Mouse (Mus musculus) mammary gland, adult 2 months (tissue): Measurements from ENCODE around the gene Medag. TPM values are rescaled to one million over a fixed set of nuclear protein-coding genes. Genes with fewer than 3 reads are reported as not detected.

Experiments used
- polyA plus RNA-seq: library from polyadenylated mRNA; depleted of rRNA; stranded (reverse); fragments of >200 nt; gene quantifications from 2 replicates; pipeline ENCODE4 v1.2.3, GENCODE M21; 2012; ENCODE audit warnings: low replicate concordance; rRNA removed

The Medag gene
- polyA plus RNA-seq, result 20.3 and 24.1 TPM in 2 replicates

GRCm38 (mm10) chr5:149411509-149412193 is at the start of gene Medag:
Medag (plus strand) TSS chr5:149411749.

GRCm38 (mm10) chr5:149439531-149440179 is 28.1 kb downstream of the Medag start, which contains the start of gene Tex26:
Tex26 (plus strand) TSS chr5:149439660.

Other genes starting within 250 kb of the Medag start
- gene Uspl1, start 227.4 kb upstream of the Medag start, polyA plus RNA-seq, result 7.1 and 14.3 TPM in 2 replicates
- 14.7 and 23.8 TPM in 2 replicates for gene Hmgb1, start 227.3 kb upstream of the Medag start, polyA plus RNA-seq
- 46.0 and 76.3 TPM in 2 replicates for gene Alox5ap, start 147.0 kb upstream of the Medag start, polyA plus RNA-seq
- gene Tex26, start 27.9 kb downstream of the Medag start, polyA plus RNA-seq, result not detected in 2 replicates
- 0.24 and 0.25 TPM in 2 replicates for gene Wdr95, start 116.9 kb downstream of the Medag start, polyA plus RNA-seq
- 9.2 and 11.7 TPM in 2 replicates for gene Hsph1, start 224.6 kb downstream of the Medag start, polyA plus RNA-seq